Mouse (Mus musculus) hematopoietic stem cell, adult 5-6 weeks (primary cell): Measurements from ENCODE around the gene Trim46. TPM values are rescaled to one million over a fixed set of nuclear protein-coding genes. Genes with fewer than 3 reads are reported as not detected.
"Not testable (repeated sequence)": the region's sequence is repeated elsewhere in the genome, so short reads cannot be mapped to it uniquely, and the experiment has no call there.

Source experiments
- ATAC-seq, 2 experiments: fragments of 125-278 bp in 1 of 2; replicated peaks in 1 of 2; 2 replicates each; pipeline ENCODE4 v1.8.0; 2016 to 2017; ENCODE audit warnings: inconsistent platforms in 2 of 2, mild to moderate bottlenecking in 2 of 2, moderate number of reproducible peaks in 2 of 2, low read depth in 1 of 2, moderate TSS enrichment in 1 of 2; ENCODE audit not compliant: low FRiP score in 2 of 2, poor library complexity in 2 of 2, severe bottlenecking in 2 of 2, insufficient read depth in 1 of 2, low TSS enrichment in 1 of 2
- total RNA-seq: library from RNA; stranded (forward); fragments of 172-1452, 232-1000 nt; gene quantifications from 2 replicates; pipeline ENCODE4 v1.2.3, GENCODE M21; 2017

Trim46 gene
- total RNA-seq, 1 experiment from 2014 or later, result 3.8 TPM

GRCm38 (mm10) chr3:89226361-89226760 lies 19.7 kb downstream of the Trim46 start:
- ATAC-seq, result no peak

- ATAC-seq, result no peak
Observed at GRCm38 (mm10) chr3:89225918-89226317, 20.2 kb downstream of the Trim46 start.

GRCm38 (mm10) chr3:89225321-89225815 lies 20.7 kb downstream of the Trim46 start:
- ATAC-seq, result no peak

GRCm38 (mm10) chr3:89224796-89225195 lies 21.3 kb downstream of the Trim46 start:
- ATAC-seq, result no peak

GRCm38 (mm10) chr3:89221167-89221566 lies 24.9 kb downstream of the Trim46 start:
- ATAC-seq, result no peak

- ATAC-seq, result no peak
Observed at GRCm38 (mm10) chr3:89219546-89219945, 26.6 kb downstream of the Trim46 start.

GRCm38 (mm10) chr3:89218271-89218670 lies 27.8 kb downstream of the Trim46 start:
- no peak for ATAC-seq

GRCm38 (mm10) chr3:89216407-89216806 lies 29.7 kb downstream of the Trim46 start:
- ATAC-seq, result not testable (repeated sequence)

GRCm38 (mm10) chr3:89215853-89216252 lies 30.3 kb downstream of the Trim46 start:
- ATAC-seq, result peak; percentile 63 to 66

- no peak for ATAC-seq
Observed at GRCm38 (mm10) chr3:89214681-89215411, 31.3 kb downstream of the Trim46 start, which contains the start of gene Thbs3. TSS of gene Thbs3 (plus strand) at chr3:89215180.

- peak; percentile 75 to 84 for ATAC-seq
Observed at GRCm38 (mm10) chr3:89213803-89214530, 32.1 kb downstream of the Trim46 start.

GRCm38 (mm10) chr3:89210731-89211130 lies 35.4 kb downstream of the Trim46 start:
- ATAC-seq, result no peak

- ATAC-seq, result no peak
Observed at GRCm38 (mm10) chr3:89210162-89210561, 35.9 kb downstream of the Trim46 start.

- no peak for ATAC-seq
Observed at GRCm38 (mm10) chr3:89209731-89210130, 36.4 kb downstream of the Trim46 start.

GRCm38 (mm10) chr3:89208736-89209135 lies 37.4 kb downstream of the Trim46 start:
- no peak for ATAC-seq

GRCm38 (mm10) chr3:89208075-89208657 lies 37.9 kb downstream of the Trim46 start:
- ATAC-seq, result no peak

GRCm38 (mm10) chr3:89206695-89207094 lies 39.4 kb downstream of the Trim46 start:
- no peak for ATAC-seq

- ATAC-seq, result no peak
Observed at GRCm38 (mm10) chr3:89206079-89206478, 40.0 kb downstream of the Trim46 start.
